Mouse (Mus musculus) midbrain, embryonic 14.5 days (tissue): Measurements from ENCODE around the gene Taf4. TPM values are rescaled to one million over a fixed set of nuclear protein-coding genes. Genes with fewer than 3 reads are reported as not detected.

Experiments used
- ATAC-seq: fragments of 200-750 bp; cut with Nextera tagmentation; 2 replicates; pipeline ENCODE4 v1.8.0; 2017; ENCODE audit warnings: moderate number of reproducible peaks, moderate library complexity; ENCODE audit not compliant: low FRiP score, low TSS enrichment
- DNase-seq: peaks from one replicate; pipeline ENCODE4 v3.0.0-alpha.2; 2015
- H3K27ac ChIP-seq: fragments of 300-500 bp; sonication (generic); replicated peaks from 2 replicates; pipeline ENCODE4 v1.5.1; 2014; ENCODE audit warnings: mild to moderate bottlenecking, low read depth, low read length, moderate library complexity
- H3K27me3 ChIP-seq: fragments of 300-500 bp; sonication (generic); 2 replicates; pipeline ENCODE4 v1.6.1; 2014; ENCODE audit warnings: low read length, control low read depth, mixed read lengths; ENCODE audit not compliant: control insufficient read depth, insufficient read depth
- H3K36me3 ChIP-seq: fragments of 300-500 bp; sonication (generic); 2 replicates; pipeline ENCODE4 v1.6.1; 2014; ENCODE audit warnings: low read length, control low read depth; ENCODE audit not compliant: control insufficient read depth, insufficient read depth
- H3K4me1 ChIP-seq: fragments of 300-500 bp; sonication (generic); 2 replicates; pipeline ENCODE4 v1.6.1; 2014; ENCODE audit warnings: mild to moderate bottlenecking, antibody characterized with exemption, low read length, control low read depth; ENCODE audit not compliant: control insufficient read depth, insufficient read depth
- H3K4me2 ChIP-seq: fragments of 300-500 bp; sonication (generic); 2 replicates; pipeline ENCODE4 v1.6.1; 2014; ENCODE audit warnings: mild to moderate bottlenecking, low read length, moderate library complexity
- H3K4me3 ChIP-seq: fragments of 300-500 bp; sonication (generic); replicated peaks from 2 replicates; pipeline ENCODE4 v1.5.1; 2014; ENCODE audit warnings: low read depth, low read length
- H3K9ac ChIP-seq: fragments of 300-500 bp; sonication (generic); replicated peaks from 2 replicates; pipeline ENCODE4 v1.6.1; 2014; ENCODE audit warnings: mild to moderate bottlenecking, low read length, moderate library complexity
- H3K9me3 ChIP-seq: fragments of 300-500 bp; sonication (generic); 2 replicates; pipeline ENCODE4 v1.6.1; 2016; ENCODE audit warnings: low read length, control low read depth, mixed read lengths; ENCODE audit not compliant: control insufficient read depth
- WGBS: fragments of 180-500 bp; shearing (Covaris S2); extraction: QIAGEN DNeasy Blood & Tissue Kit; methylation state at CpG from one replicate; pipeline ENCODE4 v1.1.7; 2014; 5-methylcytosine and 5-hydroxymethylcytosine counted together
- polyA plus RNA-seq: library from polyadenylated mRNA; unstranded; fragments of >200 nt; fragmentation: Nextera tagmentation; extraction: Ambion mirVana; gene quantifications from 2 replicates; pipeline ENCODE4 v1.2.1, GENCODE M21; 2014

Gene Taf4
- polyA plus RNA-seq, 1 experiment from 2014 or later: 5.4 TPM

DNA sequence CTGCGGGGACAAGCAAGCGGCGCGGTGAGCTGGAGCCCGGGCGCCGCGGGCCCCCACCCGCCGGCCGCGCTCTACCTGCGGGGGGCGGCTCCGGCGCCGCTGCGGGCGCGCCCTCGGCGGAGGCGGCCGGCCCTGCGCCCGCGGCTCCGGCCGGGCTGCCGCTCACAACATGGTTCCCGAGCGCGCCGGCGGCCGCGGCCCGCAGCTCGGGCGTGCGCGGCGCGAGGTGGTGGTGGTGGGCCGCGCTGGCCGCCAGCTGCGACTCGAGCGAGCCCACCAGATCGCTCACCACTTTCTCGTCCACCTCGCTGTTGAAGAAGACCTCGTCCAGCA is 185 bp downstream of the Taf4 start:
- no peak for DNase-seq
- H3K4me1 ChIP-seq: peaks cover 38% of the 10 kb centered on the region
- ATAC-seq: peak; percentile 49; the same call in 1 of the 2 replicates

DNA sequence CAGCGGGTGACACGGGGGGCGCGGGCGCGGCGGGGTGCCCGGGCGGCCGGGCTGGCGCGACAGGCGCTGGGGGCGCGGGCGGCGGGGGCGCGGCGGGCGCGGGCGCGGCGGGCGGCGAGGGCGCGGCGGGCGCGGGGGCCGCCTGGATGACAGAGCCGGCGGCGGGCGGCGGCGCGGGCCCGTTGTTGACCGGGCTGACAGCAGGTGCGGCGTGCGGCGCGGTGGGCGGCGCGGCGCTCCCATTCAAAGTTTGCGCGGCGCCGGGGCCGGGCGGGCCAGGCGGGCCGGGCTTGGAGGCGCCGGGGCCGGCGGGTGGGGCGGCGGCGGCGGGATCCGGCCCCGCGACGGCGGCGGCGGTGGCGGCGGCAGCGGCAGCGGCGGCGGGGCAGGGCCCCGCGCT is 595 bp downstream of the Taf4 start:
- DNase-seq (peak; percentile 64), ATAC-seq (no peak)

More for the DNA sequence above, 185 bp downstream of the Taf4 start:
- Histone ChIP-seq H3K36me3 (no peaks in the 10 kb centered on the region), H3K4me3 (peak overlapping the region; percentile 80), H3K9me3 (no peaks in the 10 kb centered on the region), H3K27me3 (no peaks in the 10 kb centered on the region), H3K27ac (peak overlapping the region; percentile 95), H3K4me2 (peak overlapping the region; percentile 99), H3K9ac (peak overlapping the region; percentile 92)
- WGBS: under 1% methylated on average over 31 of the region's 54 CpGs

DNA sequence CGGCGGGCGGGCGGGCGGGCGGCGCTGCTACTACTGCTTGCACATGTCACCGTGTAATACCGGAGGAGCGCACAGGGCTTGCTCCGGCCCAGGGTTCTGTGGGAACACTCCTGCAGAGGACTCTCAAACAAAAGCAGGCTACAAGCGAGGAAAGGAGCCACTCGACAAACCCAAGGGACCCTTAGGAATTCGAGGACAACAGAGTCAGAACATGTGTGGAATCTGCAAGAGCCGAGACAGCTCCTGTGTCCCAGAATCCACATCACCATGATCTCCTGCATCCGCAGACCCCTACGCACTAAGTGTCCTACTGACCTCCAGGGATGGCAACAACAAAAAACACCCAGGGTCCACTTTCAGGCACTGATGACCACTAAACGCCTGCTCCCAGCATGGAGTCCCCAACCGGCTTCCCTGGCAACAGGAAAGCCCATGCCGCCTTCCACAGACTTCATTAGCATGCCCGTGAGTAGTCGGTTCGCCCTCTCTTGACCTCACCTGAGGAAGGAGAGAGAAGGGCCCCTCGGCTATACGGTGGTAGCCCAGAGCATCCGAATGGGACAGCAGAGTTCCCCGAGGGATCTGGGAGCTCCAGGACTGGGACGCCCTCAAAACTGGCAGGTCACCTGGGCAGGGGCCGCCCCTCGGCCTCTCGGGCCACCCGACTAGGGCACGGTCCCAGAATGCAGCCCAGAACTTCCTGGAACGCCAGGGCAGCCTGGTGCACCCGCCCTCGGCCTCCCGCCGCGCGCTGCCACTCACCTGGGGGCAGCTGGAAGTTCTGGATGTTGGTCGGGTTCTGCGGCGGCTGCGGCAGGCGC is 1.6 kb downstream of the Taf4 start:
- H3K27ac ChIP-seq: no peak overlapping the region
- H3K9me3 ChIP-seq: no peaks in the 10 kb centered on the region
- no peaks in the 10 kb centered on the region for H3K27me3 ChIP-seq
- WGBS: 2% methylated on average over 45 of the region's 45 CpGs
- H3K36me3 ChIP-seq: no peaks in the 10 kb centered on the region
- DNase-seq (peak; percentile 35), ATAC-seq (no peak)
- peaks cover 39% of the 10 kb centered on the region for H3K4me1 ChIP-seq
- H3K4me2 ChIP-seq: peak overlapping the region; percentile 99
- peak overlapping the region; percentile 69 for H3K4me3 ChIP-seq
- peak overlapping the region; percentile 92 for H3K9ac ChIP-seq

More for the DNA sequence above, 595 bp downstream of the Taf4 start:
- under 1% methylated on average over 18 of the region's 82 CpGs for WGBS
- no peaks in the 10 kb centered on the region for H3K36me3 ChIP-seq
- H3K9me3 ChIP-seq: no peaks in the 10 kb centered on the region
- peak overlapping the region; percentile 80 for H3K4me3 ChIP-seq
- peaks cover 38% of the 10 kb centered on the region for H3K4me1 ChIP-seq
- no peaks in the 10 kb centered on the region for H3K27me3 ChIP-seq
- peak overlapping the region; percentile 99 for H3K4me2 ChIP-seq
- H3K27ac ChIP-seq: peak overlapping the region; percentile 95
- H3K9ac ChIP-seq: peak overlapping the region; percentile 92

DNA sequence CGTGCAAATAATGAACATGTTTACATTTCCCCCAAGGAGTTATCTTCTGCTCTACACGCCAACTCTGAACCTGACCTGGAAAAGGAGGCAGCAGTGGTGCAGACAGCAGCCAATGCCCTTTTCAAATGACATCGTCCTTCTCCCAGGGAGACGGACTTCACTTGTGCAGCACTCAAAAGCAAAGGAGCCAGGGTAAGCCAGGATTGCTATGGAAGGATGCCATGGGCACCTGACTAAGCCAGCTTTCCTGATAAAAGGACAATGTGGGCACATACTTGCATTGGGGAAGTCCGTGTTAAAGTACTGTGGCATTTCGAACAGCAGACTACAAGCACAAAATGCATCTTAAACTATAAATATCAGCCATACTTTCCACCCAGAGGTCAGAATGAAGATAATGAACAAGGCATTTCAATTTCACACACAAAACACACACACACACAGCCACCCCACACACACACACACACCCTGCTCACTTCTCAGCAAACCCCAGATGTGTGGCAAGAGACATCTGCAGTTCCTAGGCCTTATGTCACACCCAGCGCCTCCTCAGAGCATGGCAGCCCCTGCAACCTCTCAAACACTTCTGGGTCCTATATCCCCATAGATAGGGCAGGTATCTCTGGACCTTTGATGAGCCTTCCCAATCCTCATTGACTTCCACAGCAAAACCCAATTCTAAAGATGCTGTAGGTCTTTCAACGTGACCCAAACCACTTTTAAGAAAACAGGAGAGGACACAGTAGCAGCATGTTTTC is 2.4 kb downstream of the Taf4 start:
- Histone ChIP-seq H3K9ac (peak overlapping the region; percentile 92), H3K27ac (no peak overlapping the region), H3K9me3 (no peaks in the 10 kb centered on the region), H3K36me3 (no peaks in the 10 kb centered on the region), H3K4me3 (peak overlapping the region; percentile 69), H3K4me2 (peak overlapping the region; percentile 99), H3K4me1 (peaks cover 47% of the 10 kb centered on the region), H3K27me3 (no peaks in the 10 kb centered on the region)
- WGBS: 24% methylated on average over 8 of the region's 8 CpGs
- ATAC-seq: no peak
- DNase-seq: peak; percentile 17

DNA sequence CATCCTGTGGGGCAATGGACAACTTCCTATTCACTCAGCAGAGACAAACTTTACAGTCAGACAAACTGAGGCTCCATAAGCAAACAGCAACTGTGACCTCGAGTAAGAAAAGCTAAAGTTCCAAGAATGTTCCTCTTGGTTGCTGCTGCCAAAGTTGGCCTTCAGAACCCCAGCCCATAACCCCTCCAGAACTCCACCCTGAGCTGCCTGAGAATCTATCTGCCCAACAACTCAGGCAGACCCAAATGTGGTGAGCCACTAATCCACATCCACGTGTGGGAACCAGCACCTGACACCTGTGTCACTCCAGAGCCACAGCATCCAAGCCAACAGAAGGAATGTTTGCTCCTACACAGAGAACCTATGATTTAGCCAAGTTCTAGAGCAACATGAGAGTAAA is 4.0 kb downstream of the Taf4 start:
- Histone ChIP-seq H3K36me3 (no peaks in the 10 kb centered on the region), H3K27ac (no peak overlapping the region), H3K4me3 (no peak overlapping the region), H3K9ac (no peak overlapping the region), H3K4me2 (no peak overlapping the region), H3K9me3 (no peaks in the 10 kb centered on the region), H3K4me1 (peaks cover 38% of the 10 kb centered on the region), H3K27me3 (no peaks in the 10 kb centered on the region)
- ATAC-seq: no peak
- DNase-seq: no peak
- 71% methylated on average over 2 of the region's 2 CpGs for WGBS

DNA sequence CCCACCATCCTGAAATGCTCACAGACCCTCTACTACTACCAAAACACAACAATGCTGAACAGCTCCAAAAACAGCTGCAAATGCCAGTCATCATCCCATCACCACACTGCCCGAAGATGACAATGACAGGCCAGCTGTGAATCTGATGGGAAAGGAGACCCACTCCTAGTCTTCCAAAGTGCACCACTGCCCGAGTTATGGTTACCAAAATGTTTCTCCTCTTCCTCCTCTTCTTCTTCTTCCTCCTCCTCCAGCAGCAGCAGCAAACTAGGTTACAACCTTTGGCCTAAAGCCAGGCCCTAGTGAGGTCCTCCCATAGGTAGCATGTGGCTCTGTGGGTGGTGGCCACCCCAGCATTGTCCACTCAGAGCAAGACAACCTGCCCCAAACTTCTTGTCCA is 4.6 kb downstream of the Taf4 start:
- no peak overlapping the region for H3K27ac ChIP-seq
- H3K9me3 ChIP-seq: no peaks in the 10 kb centered on the region
- WGBS: 90% methylated on average over 2 of the region's 2 CpGs
- no peaks in the 10 kb centered on the region for H3K27me3 ChIP-seq
- H3K9ac ChIP-seq: no peak overlapping the region
- peaks cover 40% of the 10 kb centered on the region for H3K4me1 ChIP-seq
- DNase-seq: no peak
- no peak for ATAC-seq
- H3K4me2 ChIP-seq: no peak overlapping the region
- H3K36me3 ChIP-seq: no peaks in the 10 kb centered on the region
- H3K4me3 ChIP-seq: no peak overlapping the region

DNA sequence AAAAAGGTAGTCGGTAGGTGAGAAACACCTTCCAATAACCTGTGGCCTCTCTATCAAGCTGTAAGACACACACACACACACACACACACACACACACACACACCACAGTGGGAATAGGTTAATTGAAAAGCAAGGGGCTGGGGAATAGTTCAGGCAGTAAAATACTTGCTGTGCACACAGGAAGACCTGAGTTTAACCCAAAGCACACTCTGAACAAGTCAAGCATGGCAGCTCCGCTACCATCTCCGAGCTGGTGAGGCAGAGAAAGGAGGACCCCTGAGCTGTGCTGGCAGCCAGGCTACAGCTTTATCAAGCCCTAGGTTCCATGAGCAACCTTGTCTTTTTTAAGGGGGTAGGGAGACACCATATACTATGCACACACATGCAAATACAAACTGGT is 7.3 kb downstream of the Taf4 start:
- Histone ChIP-seq H3K27ac (no peak overlapping the region), H3K36me3 (no peaks in the 10 kb centered on the region), H3K27me3 (no peaks in the 10 kb centered on the region), H3K4me1 (peaks cover 41% of the 10 kb centered on the region), H3K9ac (no peak overlapping the region), H3K9me3 (no peaks in the 10 kb centered on the region), H3K4me2 (no peak overlapping the region), H3K4me3 (no peak overlapping the region)
- DNase-seq (no peak), ATAC-seq (no peak)
- WGBS: 69% methylated on average over 3 of the region's 3 CpGs

DNA sequence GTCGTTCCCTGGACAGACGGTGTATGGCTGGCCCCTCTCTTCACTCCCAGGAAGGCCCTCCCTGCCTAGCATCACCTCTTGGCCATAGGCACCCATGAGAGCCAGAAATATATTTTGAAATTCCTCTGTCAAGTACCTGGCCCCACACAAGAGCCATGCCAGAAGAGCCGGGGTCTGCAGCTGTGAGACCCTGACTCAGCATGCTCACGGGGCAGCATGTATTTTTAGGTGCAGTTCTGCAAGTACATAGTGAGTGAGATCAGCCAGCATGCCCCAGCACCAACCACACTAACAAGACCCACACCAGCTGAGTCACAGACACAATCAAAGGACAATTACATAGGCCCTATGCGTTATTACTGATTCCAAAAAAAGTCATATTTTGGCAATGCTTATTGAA is 8.8 kb downstream of the Taf4 start:
- Histone ChIP-seq H3K27ac (no peak overlapping the region), H3K9ac (no peak overlapping the region), H3K4me2 (no peak overlapping the region), H3K9me3 (no peaks in the 10 kb centered on the region), H3K27me3 (no peaks in the 10 kb centered on the region), H3K4me1 (peaks cover 26% of the 10 kb centered on the region; the same call in 1 of the 2 replicates), H3K4me3 (no peak overlapping the region), H3K36me3 (no peaks in the 10 kb centered on the region)
- WGBS: 93% methylated on average over 5 of the region's 5 CpGs
- ATAC-seq (no peak), DNase-seq (no peak)
